Mouse (Mus musculus): ENCODE data around the gene Pabpc4.

GRCm38 (mm10) chr4:123311845-123312244 lies 49.7 kb downstream of the Pabpc4 start:
- no peak for TF ChIP-seq CTCF (IDR thresholded peaks at IDR 0.05; ENCODE audit: extremely low read depth, insufficient read depth, low read length)
- TF ChIP-seq POLR2A (IDR thresholded peaks at IDR 0.05; ENCODE audit: extremely low read depth, insufficient read depth, low read length): no peak

All from cortical plate, adult 2 months (tissue).